Mouse (Mus musculus) thymus, adult 2 months (tissue): ENCODE data around the gene Ppt2. TPM values are rescaled to one million over a fixed set of nuclear protein-coding genes. Genes with fewer than 3 reads are reported as not detected.

Experiments used
- DNase-seq: peaks from one replicate; pipeline ENCODE4 v3.0.0; 2021
- H3K27ac ChIP-seq: fragments of 200-500 bp; 2 replicates; pipeline ENCODE4 v1.5.1; 2012; ENCODE audit warnings: low read length, control low read depth; ENCODE audit not compliant: control insufficient read depth, insufficient read depth
- H3K27me3 ChIP-seq: fragments of 200-500 bp; 2 replicates; pipeline ENCODE4 v1.6.1; 2012; ENCODE audit warnings: mild to moderate bottlenecking, low read length, moderate library complexity, mixed read lengths; ENCODE audit not compliant: control insufficient read depth, insufficient read depth
- H3K36me3 ChIP-seq: fragments of 200-500 bp; 2 replicates; pipeline ENCODE4 v1.6.1; 2012; ENCODE audit warnings: mild to moderate bottlenecking, low read length, moderate library complexity; ENCODE audit not compliant: control insufficient read depth, insufficient read depth
- H3K4me1 ChIP-seq: fragments of 200-500 bp; replicated peaks from 2 replicates; pipeline ENCODE4 v1.6.1; 2012; ENCODE audit warnings: low read length; ENCODE audit not compliant: control insufficient read depth, insufficient read depth
- H3K4me3 ChIP-seq: fragments of 200-500 bp; 2 replicates; pipeline ENCODE4 v1.5.1; 2012; ENCODE audit warnings: mild to moderate bottlenecking, low read length, control low read depth, moderate library complexity; ENCODE audit not compliant: control insufficient read depth, insufficient read depth
- CTCF ChIP-seq: fragments of 200-500 bp; IDR thresholded peaks from 2 replicates; pipeline ENCODE4 v1.5.1; 2012; ENCODE audit warnings: mild to moderate bottlenecking, control low read depth, low read length, moderate library complexity, borderline replicate concordance; ENCODE audit not compliant: control insufficient read depth, poor library complexity, insufficient read depth; ENCODE audit errors: extremely low read depth
- POLR2A ChIP-seq: fragments of 200-500 bp; IDR thresholded peaks from 2 replicates; pipeline ENCODE4 v1.6.1; 2012; ENCODE audit warnings: mild to moderate bottlenecking, low read length, control low read depth, moderate library complexity; ENCODE audit not compliant: control insufficient read depth, poor library complexity, insufficient read depth; ENCODE audit errors: extremely low read depth
- WGBS: fragments of 180-500 bp; shearing (Covaris S2); methylation state at CpG from one replicate; pipeline ENCODE4 v1.1.7; 2018; 5-methylcytosine and 5-hydroxymethylcytosine counted together
- polyA plus RNA-seq: library from polyadenylated mRNA; depleted of rRNA; stranded (reverse); fragments of >200 nt; gene quantifications from 2 replicates; pipeline ENCODE4 v1.2.3, GENCODE M21; 2012

Ppt2 gene
- polyA plus RNA-seq, 1 experiment: 120 TPM

GRCm38 (mm10) chr17:34626062-34626772 lies 2.1 kb downstream of the Ppt2 start:
- H3K4me1 ChIP-seq: peaks cover 23% of the 10 kb centered on the region
- H3K36me3 ChIP-seq: peaks cover 17% of the 10 kb centered on the region
- H3K27ac ChIP-seq: peak overlapping the region; percentile 89; the same call in 1 of the 2 replicates
- no peak for DNase-seq
- H3K4me3 ChIP-seq: peak overlapping the region; percentile 89
- 72% methylated on average over 16 of the region's 16 CpGs for WGBS
- H3K27me3 ChIP-seq: no peaks in the 10 kb centered on the region
- no peak for TF ChIP-seq POLR2A
- TF ChIP-seq CTCF: no peak

DNA sequence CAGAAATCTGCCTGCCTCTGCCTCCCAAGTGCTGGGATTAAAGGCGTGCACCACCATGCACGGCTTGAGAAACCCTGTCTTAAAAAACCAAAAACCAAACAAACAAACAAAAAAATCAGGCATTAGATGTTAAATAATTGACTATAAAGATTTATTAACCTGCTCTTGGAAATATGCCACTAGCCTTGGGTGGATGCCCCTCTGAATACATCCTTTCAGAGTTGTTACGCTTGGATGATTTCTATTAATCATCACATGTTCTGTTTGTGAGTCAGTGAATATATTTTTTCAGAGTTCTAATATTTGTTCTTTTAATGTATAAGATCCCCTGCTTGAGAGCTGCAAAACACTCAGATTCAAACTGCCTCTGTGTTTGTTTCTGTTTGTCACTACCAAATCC lies 3.3 kb downstream of the Ppt2 start:
- H3K4me1 ChIP-seq: peaks cover 19% of the 10 kb centered on the region
- peaks cover 23% of the 10 kb centered on the region for H3K36me3 ChIP-seq
- H3K4me3 ChIP-seq: no peak overlapping the region
- 98% methylated on average over 3 of the region's 3 CpGs for WGBS
- DNase-seq: no peak
- H3K27me3 ChIP-seq: no peaks in the 10 kb centered on the region
- H3K27ac ChIP-seq: no peak overlapping the region
- no peak for TF ChIP-seq POLR2A
- TF ChIP-seq CTCF: no peak

DNA sequence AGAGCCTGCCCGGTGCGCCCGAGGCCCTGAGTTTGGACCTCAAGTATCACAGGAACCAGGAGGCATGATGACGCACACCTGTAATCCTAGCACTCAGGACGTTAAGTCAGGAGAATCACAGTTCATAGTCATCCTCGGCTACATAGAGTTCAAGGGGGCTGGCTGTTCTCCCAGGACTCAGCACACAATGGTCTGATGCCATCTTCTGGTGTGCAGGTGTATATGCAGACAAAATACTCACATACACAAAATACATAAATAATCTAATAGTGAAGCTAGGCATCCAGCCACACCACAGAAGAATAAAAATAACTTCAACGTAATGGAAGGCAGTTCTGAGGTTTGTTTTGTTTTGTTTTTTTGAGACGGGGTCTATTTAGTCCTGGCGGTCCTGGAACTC lies 5.1 kb downstream of the Ppt2 start:
- WGBS: 92% methylated on average over 9 of the region's 9 CpGs
- no peak for DNase-seq

DNA sequence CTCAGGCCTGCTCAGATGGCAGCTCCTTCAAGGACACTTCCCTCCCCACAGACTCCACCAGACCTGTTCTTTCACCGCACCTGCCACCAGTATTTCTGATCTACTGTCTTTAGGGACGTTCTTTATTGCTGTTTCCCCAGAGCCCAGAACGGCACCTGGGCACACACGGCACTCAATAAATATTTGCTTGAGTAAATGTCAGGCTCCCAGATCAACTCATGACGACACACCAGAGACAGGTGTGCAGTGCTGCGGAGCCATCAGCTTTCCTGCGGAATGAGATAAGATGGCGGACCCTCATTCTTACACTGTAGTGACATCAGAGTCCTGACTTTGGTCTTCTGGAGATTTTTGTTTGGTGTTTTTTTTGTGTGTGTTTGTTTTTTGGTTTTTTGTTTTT lies 7.3 kb downstream of the Ppt2 start:
- DNase-seq: no peak
- WGBS: 95% methylated on average over 8 of the region's 8 CpGs
- no peak overlapping the region for H3K4me3 ChIP-seq
- H3K27me3 ChIP-seq: no peaks in the 10 kb centered on the region
- H3K27ac ChIP-seq: no peak overlapping the region
- no peaks in the 10 kb centered on the region for H3K4me1 ChIP-seq
- TF ChIP-seq CTCF: no peak
- TF ChIP-seq POLR2A: no peak
- H3K36me3 ChIP-seq: peaks cover 33% of the 10 kb centered on the region

More for the DNA sequence above, 5.1 kb downstream of the Ppt2 start:
- Histone ChIP-seq H3K27ac (no peak overlapping the region), H3K36me3 (peaks cover 23% of the 10 kb centered on the region), H3K4me3 (no peak overlapping the region), H3K4me1 (peaks cover 9% of the 10 kb centered on the region), H3K27me3 (no peaks in the 10 kb centered on the region)
- TF ChIP-seq CTCF (no peak), POLR2A (no peak)

DNA sequence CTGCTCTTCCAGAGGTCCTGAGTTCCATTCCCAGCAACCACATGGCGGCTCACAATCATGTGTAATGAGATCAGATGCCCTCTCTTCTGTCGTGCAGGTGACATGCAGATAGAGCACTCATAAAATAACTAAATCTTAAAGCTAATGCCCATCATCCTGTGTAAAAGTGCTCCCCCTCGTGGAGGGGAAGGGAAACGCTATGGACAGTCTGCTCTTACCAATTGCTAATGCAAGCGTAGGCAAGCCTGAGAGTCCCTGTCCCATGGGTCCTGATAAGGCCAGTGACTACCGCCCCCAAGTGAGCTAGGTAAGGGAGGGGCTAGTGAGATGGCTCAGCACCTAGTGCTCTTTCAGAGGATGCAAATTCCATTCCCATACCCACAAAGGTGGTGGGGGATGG lies 9.3 kb downstream of the Ppt2 start:
- DNase-seq: peak; percentile 86
- Histone ChIP-seq H3K36me3 (peaks cover 34% of the 10 kb centered on the region), H3K4me3 (no peak overlapping the region), H3K27ac (no peak overlapping the region), H3K4me1 (no peaks in the 10 kb centered on the region), H3K27me3 (no peaks in the 10 kb centered on the region)
- WGBS: 13% methylated on average over 6 of the region's 6 CpGs
- TF ChIP-seq CTCF (no peak), POLR2A (no peak)

DNA sequence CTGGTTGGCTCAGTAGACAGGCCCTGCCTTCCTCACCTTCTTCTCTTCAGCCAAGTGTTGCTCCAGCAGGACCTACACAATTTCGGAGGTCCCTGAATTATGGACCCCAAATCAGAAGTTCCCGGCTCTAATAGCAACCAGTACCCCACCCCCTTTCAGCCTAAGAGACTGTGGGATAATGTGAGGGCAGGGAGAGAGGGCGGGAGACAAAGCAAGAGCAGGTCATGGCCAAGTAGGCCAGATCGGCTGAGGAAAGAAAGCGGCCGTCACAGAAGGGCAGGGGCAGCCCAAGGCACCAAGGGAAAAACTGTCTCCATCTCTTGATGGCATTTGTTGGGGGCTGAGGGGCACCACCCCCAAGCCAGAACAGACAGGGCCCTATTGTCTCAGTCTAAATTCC lies 12.4 kb downstream of the Ppt2 start, which contains the start of gene Egfl8:
Gene Egfl8 (minus strand): TSS at position 101 of the 400 bp plus-strand sequence.
- H3K27ac ChIP-seq: no peak within 1 kb of the TSS
- 92% methylated on average over 6 of the region's 6 CpGs for WGBS
- no peaks in the 10 kb centered on the region for H3K4me1 ChIP-seq
- TF ChIP-seq POLR2A (no peak), CTCF (no peak)
- H3K27me3 ChIP-seq: no peaks in the 10 kb centered on the region
- H3K4me3 ChIP-seq: no peak within 1 kb of the TSS
- peaks cover 34% of the 10 kb centered on the region for H3K36me3 ChIP-seq
- no peak for DNase-seq

GRCm38 (mm10) chr17:34613830-34614229 lies 14.5 kb downstream of the Ppt2 start:
- peaks cover 31% of the 10 kb centered on the region for H3K36me3 ChIP-seq
- no peak overlapping the region for H3K27ac ChIP-seq
- no peak for TF ChIP-seq CTCF
- no peak for TF ChIP-seq POLR2A
- DNase-seq: no peak
- 0 out of 2 replicates have a peak, but pooled peaks cover under 1% of the 10 kb centered on the region for H3K4me1 ChIP-seq
- no peaks in the 10 kb centered on the region for H3K27me3 ChIP-seq
- 93% methylated on average over 10 of the region's 10 CpGs for WGBS
- H3K4me3 ChIP-seq: no peak overlapping the region
